Mouse (Mus musculus): ENCODE results near the gene Itprip.

Gene Itprip

GRCm38 (mm10) chr19:47849735-47850134, 69.4 kb downstream of the Itprip start:
- DNase-seq, result no peak

Data from spleen, adult 18-20 months (tissue).